Mouse (Mus musculus) kidney, adult 8-10 months (tissue): ENCODE measurements around the gene Pcbp2.

Experiments
- DNase-seq, 2 experiments: peaks; one replicate each; pipeline ENCODE4 v3.0.0; 2022

Gene Pcbp2

GRCm38 (mm10) chr15:102528396-102528795, 58.1 kb downstream of the Pcbp2 start:
- no peak for DNase-seq

- no peak for DNase-seq
Observed at GRCm38 (mm10) chr15:102530566-102530965, 60.2 kb downstream of the Pcbp2 start.

- no peak for DNase-seq
Observed at GRCm38 (mm10) chr15:102531586-102531985, 61.2 kb downstream of the Pcbp2 start.

- DNase-seq, result no peak
Observed at GRCm38 (mm10) chr15:102532106-102532900, 62.0 kb downstream of the Pcbp2 start.

- DNase-seq, result no peak
Observed at GRCm38 (mm10) chr15:102533926-102534325, 63.6 kb downstream of the Pcbp2 start.

GRCm38 (mm10) chr15:102544801-102545200, 74.5 kb downstream of the Pcbp2 start:
- no peak for DNase-seq

GRCm38 (mm10) chr15:102546246-102546645, 75.9 kb downstream of the Pcbp2 start:
- no peak for DNase-seq

GRCm38 (mm10) chr15:102546677-102547427, 76.5 kb downstream of the Pcbp2 start:
- peak; percentile 34 to 38 for DNase-seq

- peak in 1 of 2 experiments; percentile 20 for DNase-seq
Observed at GRCm38 (mm10) chr15:102547478-102547877, 77.1 kb downstream of the Pcbp2 start.
